Mouse (Mus musculus) E14TG2a.4 (cell line): ENCODE results near the gene Ube2i.

ENCODE experiments used
- H3K27me3 ChIP-seq: 2 replicates; pipeline ENCODE4 v1.6.1; 2014; ENCODE audit warnings: low read length, control low read depth; ENCODE audit not compliant: insufficient read depth
- H3K36me3 ChIP-seq: 2 replicates; pipeline ENCODE4 v1.6.1; 2014; ENCODE audit warnings: low read length, control low read depth; ENCODE audit not compliant: insufficient read depth
- H3K4me1 ChIP-seq: replicated peaks from 2 replicates; pipeline ENCODE4 v1.6.1; 2014; ENCODE audit warnings: low read depth, low read length, control low read depth
- H3K4me3 ChIP-seq: replicated peaks from 2 replicates; pipeline ENCODE4 v1.5.1; 2014; ENCODE audit warnings: mild to moderate bottlenecking, low read length
- H3K9me3 ChIP-seq: 2 replicates; pipeline ENCODE4 v1.6.1; 2014; ENCODE audit warnings: low read length, control low read depth
- CTCF ChIP-seq: conservative IDR thresholded peaks from 2 replicates; pipeline ENCODE4 v1.5.1; 2014; ENCODE audit warnings: low read length
- NANOG ChIP-seq: IDR thresholded peaks from 2 replicates; pipeline ENCODE4 v1.6.1; 2014; ENCODE audit warnings: borderline replicate concordance, low read length, mixed read lengths
- POU5F1 ChIP-seq: IDR thresholded peaks from 2 replicates; pipeline ENCODE4 v1.6.1; 2014; ENCODE audit warnings: low read length, borderline replicate concordance

Gene Ube2i

DNA sequence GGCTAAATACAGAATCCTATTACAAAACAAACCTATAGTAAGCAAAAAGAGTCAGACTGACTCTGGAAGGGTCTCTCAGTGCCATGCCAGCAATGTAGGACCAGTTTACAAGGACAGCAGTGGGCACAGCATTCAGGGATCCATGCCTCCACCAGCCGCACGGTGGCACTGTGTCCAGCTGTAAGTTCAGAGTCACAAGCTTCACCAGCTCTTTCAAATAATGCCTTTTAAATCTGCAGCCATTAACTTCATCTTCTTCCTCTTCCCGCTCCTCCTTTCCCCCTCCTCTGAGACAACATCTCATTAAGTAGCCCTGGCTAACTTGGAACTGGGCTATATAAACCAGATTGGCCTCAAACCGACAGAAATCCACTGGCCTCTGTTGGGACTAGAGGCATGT is 14.4 kb upstream of the Ube2i start:
- TF ChIP-seq POU5F1, result no peak
- peak; percentile 45 for TF ChIP-seq CTCF
- Histone ChIP-seq H3K4me1 (peaks cover 20% of the 10 kb centered on the region), H3K4me3 (no peak overlapping the region)

DNA sequence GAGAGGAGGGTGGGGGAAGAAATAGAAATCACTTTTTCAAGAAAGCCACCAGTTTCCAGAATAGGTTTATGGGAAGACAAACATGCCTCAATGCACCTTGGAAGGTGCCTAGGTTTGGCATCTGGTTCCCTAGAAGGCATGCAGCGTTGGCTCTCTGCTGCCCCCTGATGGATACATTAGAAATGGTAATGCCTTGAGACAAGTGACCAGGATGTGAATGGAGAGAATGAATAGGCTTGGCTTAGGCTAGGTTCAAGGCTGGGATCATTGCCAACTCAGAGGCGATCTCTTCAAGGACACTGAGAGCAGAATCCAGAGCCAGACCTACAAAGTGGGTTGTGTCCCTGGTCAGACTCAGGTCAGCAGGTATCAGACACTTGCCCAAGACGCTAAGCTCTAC is 10.6 kb upstream of the Ube2i start:
- Histone ChIP-seq H3K4me1 (peaks cover 21% of the 10 kb centered on the region), H3K9me3 (no peaks in the 10 kb centered on the region), H3K27me3 (no peaks in the 10 kb centered on the region), H3K4me3 (no peak overlapping the region), H3K36me3 (no peaks in the 10 kb centered on the region)
- TF ChIP-seq POU5F1 (no peak), NANOG (no peak), CTCF (peak; percentile 98)

More for the DNA sequence above, 14.4 kb upstream of the Ube2i start:
- Histone ChIP-seq H3K9me3 (no peaks in the 10 kb centered on the region), H3K36me3 (no peaks in the 10 kb centered on the region), H3K27me3 (no peaks in the 10 kb centered on the region)

- Histone ChIP-seq H3K4me3 (peak overlapping the region; percentile 63), H3K36me3 (no peaks in the 10 kb centered on the region), H3K27me3 (no peaks in the 10 kb centered on the region), H3K4me1 (peaks cover 19% of the 10 kb centered on the region), H3K9me3 (no peaks in the 10 kb centered on the region)
- TF ChIP-seq NANOG, result no peak
- TF ChIP-seq CTCF, result no peak
- TF ChIP-seq POU5F1, result no peak
These were observed 7.7 kb upstream of the Ube2i start for GRCm38 (mm10) chr17:25282133-25282532.

DNA sequence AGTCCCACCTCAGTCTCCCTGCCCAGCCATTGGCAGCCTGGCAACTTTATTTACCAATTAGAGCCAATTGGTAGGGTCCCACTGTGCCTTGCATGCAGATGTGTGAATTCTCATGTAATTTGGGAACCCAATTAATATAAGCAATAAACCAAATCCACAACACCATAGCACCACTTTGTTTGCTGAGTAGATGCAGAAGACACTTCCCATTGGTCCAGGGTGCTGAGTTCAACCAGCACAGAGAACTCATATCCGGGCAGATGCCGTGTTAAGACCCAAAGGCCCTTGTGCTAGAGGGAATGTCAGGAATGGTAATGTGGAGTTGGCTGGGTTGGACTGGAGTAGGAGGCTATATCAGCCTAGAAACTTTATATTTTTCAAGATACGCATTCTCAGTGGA is 1.4 kb upstream of the Ube2i start:
- Histone ChIP-seq H3K36me3 (peaks cover 13% of the 10 kb centered on the region), H3K27me3 (no peaks in the 10 kb centered on the region), H3K4me3 (no peak overlapping the region), H3K4me1 (peaks cover 36% of the 10 kb centered on the region), H3K9me3 (no peaks in the 10 kb centered on the region)
- no peak for TF ChIP-seq POU5F1
- no peak for TF ChIP-seq NANOG
- TF ChIP-seq CTCF, result no peak

- H3K36me3 ChIP-seq, result peaks cover 32% of the 10 kb centered on the region
- H3K9me3 ChIP-seq, result no peaks in the 10 kb centered on the region
- H3K27me3 ChIP-seq, result no peaks in the 10 kb centered on the region
- TF ChIP-seq CTCF, result peak; percentile 61
- TF ChIP-seq POU5F1, result no peak
- no peak for TF ChIP-seq NANOG
- H3K4me1 ChIP-seq, result peaks cover 55% of the 10 kb centered on the region
- H3K4me3 ChIP-seq, result peak overlapping the region; percentile 100
These were observed 518 bp downstream of the Ube2i start for GRCm38 (mm10) chr17:25273706-25274501.

- Histone ChIP-seq H3K36me3 (peaks cover 40% of the 10 kb centered on the region), H3K27me3 (no peaks in the 10 kb centered on the region), H3K9me3 (no peaks in the 10 kb centered on the region), H3K4me3 (peak overlapping the region; percentile 100), H3K4me1 (peaks cover 63% of the 10 kb centered on the region)
- TF ChIP-seq CTCF, result no peak
- TF ChIP-seq POU5F1, result no peak
- TF ChIP-seq NANOG, result no peak
These were observed 1.3 kb downstream of the Ube2i start for GRCm38 (mm10) chr17:25272951-25273705.

DNA sequence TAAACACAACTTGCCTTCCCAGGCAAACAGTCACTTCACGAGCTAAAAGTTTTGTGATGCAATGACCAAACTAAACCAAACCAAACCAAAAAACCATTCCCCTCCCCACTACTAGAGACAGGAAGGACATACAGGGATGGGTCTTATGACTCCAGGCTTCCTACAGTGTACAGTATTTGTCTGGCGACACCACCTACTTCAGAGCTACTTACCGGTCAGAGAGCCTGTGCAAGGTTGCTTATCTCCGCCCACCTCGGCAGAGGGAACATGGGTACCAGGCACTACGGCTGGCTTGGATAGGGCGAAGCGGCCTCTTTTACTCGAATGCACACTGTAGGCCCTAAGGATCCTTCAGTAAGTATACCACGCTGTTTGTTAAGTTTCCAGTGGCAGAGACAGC is 2.1 kb downstream of the Ube2i start:
- Histone ChIP-seq H3K9me3 (no peaks in the 10 kb centered on the region), H3K36me3 (peaks cover 48% of the 10 kb centered on the region), H3K4me1 (peaks cover 70% of the 10 kb centered on the region), H3K27me3 (no peaks in the 10 kb centered on the region), H3K4me3 (peak overlapping the region; percentile 100)
- TF ChIP-seq POU5F1, result no peak

GRCm38 (mm10) chr17:25270795-25271335 is 3.6 kb downstream of the Ube2i start:
- TF ChIP-seq POU5F1 (no peak), CTCF (no peak), NANOG (no peak)
- Histone ChIP-seq H3K27me3 (no peaks in the 10 kb centered on the region), H3K36me3 (peaks cover 62% of the 10 kb centered on the region), H3K4me3 (peak overlapping the region; percentile 100), H3K4me1 (peaks cover 73% of the 10 kb centered on the region), H3K9me3 (no peaks in the 10 kb centered on the region)
